Mouse (Mus musculus) urinary bladder, postnatal 25 days (tissue): Measurements from ENCODE around the gene Il1f5.

ENCODE experiments used
- DNase-seq: peaks from one replicate; pipeline ENCODE4 v3.0.0; 2022; ENCODE audit warnings: low spot score

Gene Il1f5

DNA sequence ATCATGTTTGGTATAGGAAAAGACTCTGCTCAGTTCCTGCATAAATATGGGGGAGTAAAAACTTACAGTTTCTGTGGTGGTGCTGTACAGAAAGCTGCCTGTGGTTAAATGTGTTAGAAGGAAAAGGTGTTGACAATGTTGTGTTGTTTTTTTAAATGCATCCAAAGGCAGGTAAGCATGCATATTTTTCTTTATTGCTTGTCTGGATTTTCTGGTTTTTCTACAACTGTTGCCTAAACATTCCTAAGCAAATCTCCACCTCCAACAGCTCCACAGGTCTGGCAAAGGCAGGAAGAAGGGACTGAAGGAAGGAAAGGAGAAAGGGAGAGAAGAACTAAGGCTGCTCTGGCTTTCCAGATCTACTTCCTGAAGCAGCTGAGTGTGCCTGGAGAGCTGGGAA lies at the start of gene Il1f5:
TSS of gene Il1f5 (plus strand) at position 301 of the 400 bp plus-strand sequence.
- no peak for DNase-seq

GRCm38 (mm10) chr2:24227191-24227590 lies 49.6 kb upstream of the Il1f5 start:
- no peak for DNase-seq

GRCm38 (mm10) chr2:24267503-24267902 lies 9.3 kb upstream of the Il1f5 start:
- no peak for DNase-seq

DNA sequence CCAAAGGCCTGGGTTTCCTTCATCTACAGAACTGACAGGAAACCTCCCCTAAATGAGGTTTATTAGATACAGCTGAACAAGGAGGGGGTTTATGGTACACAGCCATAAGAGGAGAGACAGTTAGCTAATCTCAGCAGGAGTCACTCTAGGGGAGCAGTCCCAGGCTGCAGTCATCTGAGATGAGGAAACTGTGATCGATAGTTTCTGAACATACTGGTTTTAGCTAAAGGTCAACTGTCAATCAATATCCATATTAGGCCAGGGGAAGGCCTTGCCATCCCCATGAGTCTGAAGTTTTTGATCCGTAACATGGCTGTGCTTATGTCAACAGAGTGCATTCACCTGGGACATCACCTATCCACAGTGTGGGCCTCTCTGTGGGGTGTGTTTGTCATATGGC lies 3.1 kb upstream of the Il1f5 start:
- DNase-seq, result no peak

- no peak for DNase-seq
Observed at GRCm38 (mm10) chr2:24275146-24275545, 1.6 kb upstream of the Il1f5 start.

- DNase-seq, result no peak
Observed at GRCm38 (mm10) chr2:24290896-24291295, 14.1 kb downstream of the Il1f5 start, which contains the start of gene Il1f10. Il1f10 (plus strand) TSS chr2:24291196.

DNA sequence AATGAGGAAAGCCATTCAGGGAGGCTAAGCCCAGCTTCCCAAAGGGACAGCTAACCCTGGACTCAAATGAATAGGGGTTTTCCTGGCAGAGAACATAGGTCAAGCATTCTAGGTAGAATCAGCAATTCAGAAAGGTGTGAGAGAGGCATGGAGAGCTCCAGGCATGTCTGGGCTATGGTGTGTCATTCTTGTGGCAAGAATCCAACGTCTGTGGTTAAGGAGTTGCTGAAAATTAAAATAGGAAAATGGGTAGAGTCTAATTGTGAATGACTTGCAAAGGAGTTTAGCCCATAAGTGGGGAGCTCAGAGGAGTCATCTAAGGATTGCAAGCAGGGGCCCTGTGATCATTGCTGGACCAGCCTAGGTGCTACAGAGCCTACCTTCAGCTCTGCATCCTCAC lies 17.9 kb downstream of the Il1f5 start:
- DNase-seq, result no peak

DNA sequence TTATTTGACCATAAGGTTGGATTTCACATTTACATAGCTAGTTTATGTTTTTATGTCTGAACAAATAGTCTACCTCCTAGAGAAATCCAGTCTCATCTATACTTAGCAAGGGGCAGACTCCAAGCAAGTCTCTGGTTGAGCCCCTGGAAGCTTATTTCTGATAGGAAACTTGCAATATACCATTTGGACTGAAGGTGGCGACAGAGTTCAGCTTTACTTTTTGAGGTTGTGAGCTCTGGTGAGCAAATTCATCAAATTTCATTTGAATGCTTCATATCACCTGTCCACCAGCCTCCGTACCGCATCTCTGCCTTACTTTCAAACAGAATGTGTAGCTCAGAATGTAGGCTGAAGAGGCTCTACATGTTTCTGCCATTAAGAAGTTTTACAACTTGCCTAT lies 20.1 kb downstream of the Il1f5 start:
- DNase-seq, result peak; percentile 47

DNA sequence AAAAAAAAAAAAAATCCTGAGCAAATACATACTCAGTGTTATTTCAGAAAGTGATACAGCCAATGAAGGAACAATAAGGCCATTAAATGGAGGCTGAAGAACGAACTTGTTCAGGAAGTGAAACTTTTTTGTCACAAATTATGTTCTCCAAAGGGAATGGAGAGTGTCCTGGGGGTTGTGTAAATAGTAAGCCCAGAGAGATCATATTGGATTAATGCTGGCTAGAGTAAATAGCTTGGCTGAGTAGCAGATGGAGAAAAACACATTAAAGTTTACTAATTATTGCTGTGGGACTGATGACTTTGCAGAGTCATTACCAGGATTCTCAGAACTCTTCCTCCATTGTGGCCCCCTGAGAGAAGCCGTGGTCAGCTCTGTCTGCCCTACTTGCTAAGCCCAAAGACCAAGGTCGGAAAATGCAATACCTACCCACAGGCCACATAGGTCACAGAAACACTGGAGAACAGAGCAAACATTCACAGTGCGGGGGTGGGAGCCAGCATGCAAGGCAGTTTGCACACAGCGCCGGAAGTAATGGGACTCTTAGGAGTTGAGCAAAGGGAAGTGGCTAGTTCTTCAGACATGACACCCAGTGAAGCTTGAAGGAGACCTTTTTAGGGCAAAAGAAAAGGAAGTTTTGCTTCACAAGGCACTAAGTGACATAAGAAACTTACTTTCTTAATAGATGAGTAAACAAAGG lies 34.7 kb downstream of the Il1f5 start:
- no peak for DNase-seq

DNA sequence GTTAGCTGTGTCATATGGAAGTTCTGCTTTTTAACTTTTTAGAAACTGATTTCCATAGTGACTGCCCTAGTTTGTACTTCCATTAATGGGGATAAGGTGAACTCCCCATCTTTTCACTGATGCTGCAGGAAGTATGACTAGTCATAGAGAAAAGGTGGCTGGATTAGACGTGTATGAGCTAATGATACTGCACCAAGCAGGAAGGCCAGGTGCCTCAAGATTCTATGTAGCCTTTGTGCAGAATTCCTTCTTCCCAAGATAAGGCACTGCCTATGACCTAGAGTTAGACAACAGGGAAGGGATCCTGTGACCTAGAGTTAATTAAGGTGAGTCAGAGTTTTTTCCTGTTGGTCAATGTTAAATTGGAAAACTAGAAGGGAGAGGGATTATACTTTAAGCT lies 40.2 kb downstream of the Il1f5 start:
- DNase-seq, result no peak

- no peak for DNase-seq
Observed at GRCm38 (mm10) chr2:24317919-24318598, 41.3 kb downstream of the Il1f5 start.
